Mouse (Mus musculus): ENCODE results near the gene Slc16a8.
"Not testable (repeated sequence)": the region's sequence is repeated elsewhere in the genome, so short reads cannot be mapped to it uniquely, and the experiment has no call there.

Slc16a8 gene

DNA sequence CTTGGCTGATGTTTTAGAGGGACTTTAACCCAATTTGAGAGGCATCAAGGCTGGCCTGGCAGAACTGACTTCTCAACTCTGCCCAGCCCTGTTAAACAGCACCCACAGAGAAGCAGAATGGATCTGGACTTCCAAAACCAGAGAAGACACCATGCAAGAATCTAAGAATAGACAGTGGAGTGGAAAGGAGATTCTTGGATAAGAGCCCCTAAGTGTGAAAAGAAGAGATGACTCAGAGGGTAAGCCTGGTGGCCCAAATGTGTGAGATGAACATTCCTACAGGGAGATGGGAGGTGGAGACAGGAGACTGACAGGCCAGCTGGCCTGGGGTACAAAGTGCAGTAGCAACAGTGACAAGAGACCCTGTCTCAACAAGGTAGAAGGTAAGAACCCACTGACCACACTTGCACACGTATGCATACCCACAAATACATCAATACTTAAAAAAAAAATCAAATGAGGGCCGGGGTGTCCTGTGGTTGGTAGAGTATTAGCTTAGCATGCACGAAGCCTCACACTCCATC lies 8.3 kb upstream of the Slc16a8 start:
- DNase-seq (ENCODE audit: low spot score in 2 of 2) = no peak

DNA sequence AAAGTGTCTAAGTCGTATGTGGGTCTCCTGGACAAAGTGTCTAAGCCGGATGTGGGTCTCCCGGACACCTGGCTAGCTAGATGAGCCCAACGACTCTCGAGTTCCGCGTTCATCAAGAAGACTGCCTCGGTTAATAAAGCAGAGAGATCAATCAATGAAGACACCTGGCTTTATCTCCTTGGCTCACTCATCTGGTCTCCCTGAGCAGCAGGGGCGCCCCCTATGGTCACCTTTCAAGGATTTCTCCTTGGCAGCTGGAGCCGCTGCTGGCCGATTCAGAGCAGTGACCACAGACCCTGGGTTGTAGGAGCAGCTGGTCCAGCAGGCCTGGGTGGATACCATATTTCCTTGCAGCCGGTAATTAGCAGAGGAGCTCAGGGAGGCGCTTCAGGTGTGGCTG lies 7.8 kb upstream of the Slc16a8 start:
- no peak for DNase-seq (ENCODE audit: low spot score in 2 of 2)

DNA sequence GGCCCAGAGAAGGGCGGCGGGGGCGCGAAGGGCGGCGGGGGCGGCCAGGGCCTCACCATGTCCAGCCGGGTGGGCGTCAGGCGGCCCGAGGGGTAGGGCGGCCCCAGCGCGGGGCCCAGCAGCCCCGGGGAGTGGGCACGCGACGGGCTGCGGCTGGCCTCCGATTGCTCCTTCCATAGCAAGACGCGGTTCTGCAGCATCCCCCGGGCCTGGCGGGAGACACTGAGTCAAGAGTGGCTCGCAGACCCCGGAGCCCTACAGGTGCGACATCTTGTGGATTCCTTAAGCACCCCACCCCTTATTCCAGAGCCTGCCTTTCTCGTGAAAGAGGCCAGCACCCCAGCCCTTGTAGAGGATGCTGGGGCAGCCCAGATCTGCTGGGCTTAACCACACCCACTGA lies 7.2 kb upstream of the Slc16a8 start:
- DNase-seq (ENCODE audit: low spot score in 2 of 2) = no peak

DNA sequence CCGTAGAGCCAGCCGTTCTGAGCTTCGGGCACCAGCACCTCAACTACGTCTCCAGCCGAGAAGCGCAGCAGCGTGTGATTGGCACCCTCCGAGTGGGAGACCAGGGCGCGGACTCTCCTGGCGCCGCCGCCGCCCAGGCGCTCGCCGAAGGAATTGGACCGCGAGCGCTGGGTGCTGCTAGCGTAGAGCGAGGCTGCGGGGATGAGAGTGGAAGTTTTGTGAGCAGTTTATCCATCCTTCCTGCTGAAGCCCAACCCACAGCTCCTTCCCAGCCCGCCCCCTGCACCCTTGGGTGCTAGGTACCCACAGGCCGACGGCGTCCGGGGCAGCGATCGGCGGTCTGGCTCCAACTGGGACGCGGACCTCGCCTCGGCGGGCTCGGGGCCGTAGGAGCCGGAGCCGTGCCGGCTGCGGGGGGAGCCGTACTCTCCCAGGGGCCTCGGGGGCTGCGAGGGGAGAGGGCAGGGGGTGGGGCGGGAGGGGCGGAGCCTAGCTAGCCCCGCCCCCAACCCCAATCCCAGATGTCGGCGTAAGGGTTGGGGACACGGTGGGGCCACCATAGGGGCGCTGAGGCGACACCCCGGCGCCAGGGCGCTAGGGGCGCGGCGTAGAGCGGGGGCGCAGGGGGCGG lies 6.6 kb upstream of the Slc16a8 start:
- DNase-seq (ENCODE audit: low spot score in 2 of 2) = peak in 1 of 2 experiments; percentile 20

DNA sequence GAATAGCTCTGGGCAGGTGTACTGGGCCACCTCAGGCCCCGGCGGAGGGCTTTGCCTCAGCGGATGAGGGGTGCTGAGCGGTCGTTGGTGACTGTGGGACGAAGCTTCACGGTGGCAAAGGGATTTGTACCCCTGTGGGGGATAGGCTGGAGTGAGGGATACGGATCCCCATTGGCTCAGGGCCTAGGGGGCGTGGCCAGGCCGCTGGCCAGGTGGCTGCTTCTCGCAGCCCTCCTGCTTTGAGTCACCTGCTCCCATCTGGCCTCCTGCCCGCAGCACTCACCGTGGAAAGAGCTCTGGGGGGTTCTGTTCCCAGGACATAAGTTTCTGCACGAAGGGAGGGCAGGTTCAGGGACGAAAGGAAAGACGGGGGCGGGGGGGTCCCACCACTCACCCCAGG lies 4.0 kb upstream of the Slc16a8 start:
- DNase-seq (ENCODE audit: low spot score in 2 of 2) = no peak

DNA sequence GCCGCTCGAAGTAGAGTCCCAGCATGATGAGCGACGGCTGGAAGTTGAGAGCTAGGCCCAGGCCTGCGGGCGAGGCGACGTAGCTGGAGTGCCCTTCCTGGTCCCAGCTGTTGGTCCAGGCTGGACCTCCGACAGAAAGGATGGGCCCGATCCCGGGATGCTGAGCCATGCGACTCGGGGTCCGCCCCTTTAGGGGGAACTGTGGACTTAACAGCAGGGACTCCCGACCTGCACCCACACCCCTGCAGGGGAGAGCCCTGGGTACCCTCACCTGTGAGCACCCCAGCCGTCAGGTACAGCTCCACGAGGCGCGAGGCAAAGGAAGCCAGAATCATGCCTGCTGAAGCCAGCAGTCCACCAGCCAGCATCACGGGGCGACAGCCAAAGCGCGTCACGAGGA lies 2.0 kb downstream of the Slc16a8 start:
- DNase-seq (ENCODE audit: low spot score in 2 of 2) = no peak

DNA sequence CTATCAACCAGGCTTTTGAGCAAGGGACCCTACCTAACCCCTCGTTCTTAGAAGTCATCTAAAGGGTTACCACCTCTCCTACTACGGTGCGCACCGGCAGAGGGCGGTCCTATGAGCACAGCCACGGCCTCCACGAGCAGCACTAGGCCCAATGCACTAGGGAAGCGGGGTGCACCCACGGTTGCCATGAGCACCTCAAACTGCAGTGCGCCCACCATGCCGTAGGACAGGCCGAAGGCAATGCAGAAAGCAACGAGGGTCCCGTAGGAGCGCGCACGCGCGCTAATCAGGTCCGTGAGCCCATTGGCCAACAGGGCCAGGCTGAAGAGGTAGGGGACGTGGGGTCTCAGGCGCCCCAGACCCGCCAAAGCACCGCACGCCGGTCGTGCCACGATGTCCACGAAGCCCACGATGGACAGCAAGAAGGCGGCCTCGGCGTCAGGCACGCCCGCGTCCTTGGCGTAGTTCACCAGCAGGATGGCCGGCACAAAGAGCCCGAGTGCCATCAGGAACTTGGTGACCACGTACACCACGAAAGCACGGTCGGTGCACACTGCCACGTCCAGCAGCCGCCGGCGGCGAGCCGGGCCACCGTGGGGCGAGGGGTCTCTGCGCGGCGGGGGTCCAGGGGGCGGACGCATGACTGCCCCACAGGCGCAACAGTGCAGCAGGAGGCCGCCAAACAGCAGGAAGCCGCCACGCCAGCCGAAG lies 2.6 kb downstream of the Slc16a8 start:
- DNase-seq (ENCODE audit: low spot score in 2 of 2) = no peak

DNA sequence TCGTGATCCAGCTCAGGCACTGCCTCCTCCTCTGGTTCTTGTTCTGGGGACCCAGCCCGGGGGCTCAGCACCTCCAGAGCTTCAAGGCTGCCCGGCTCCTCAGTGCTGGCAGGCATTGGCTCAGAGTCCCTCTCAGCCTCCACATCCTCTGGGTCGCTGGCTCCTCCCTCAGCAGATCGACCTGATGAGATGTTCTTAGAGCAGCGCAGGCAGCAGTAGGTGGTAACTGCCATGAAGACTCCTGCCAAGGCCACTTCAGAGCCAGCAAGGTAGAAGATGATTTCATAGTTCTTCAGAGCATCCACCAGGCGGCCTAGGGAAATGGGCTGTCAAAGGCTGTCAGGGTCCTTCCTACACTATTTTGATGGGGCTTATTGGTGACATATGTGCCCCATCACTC lies 3.4 kb downstream of the Slc16a8 start:
- DNase-seq (ENCODE audit: low spot score in 2 of 2) = no peak

DNA sequence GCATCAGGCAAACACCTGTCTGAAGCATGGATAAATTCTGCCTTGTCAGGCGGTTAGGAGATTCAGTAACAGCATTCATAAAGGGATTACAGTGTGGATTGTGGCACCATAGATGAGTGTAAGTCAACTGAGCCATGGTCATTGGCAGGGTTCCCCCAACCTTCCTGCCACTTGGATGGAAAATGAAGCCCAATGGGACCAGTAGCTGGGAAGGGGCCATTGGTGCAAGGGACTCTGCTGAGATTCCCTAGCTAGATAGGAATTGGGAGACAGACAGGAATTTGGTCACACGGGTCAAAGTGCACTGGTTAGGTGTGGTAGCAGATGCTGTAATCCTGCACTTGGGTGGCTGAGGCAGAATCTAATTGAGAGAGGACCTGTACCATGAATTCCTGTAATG lies 4.3 kb downstream of the Slc16a8 start:
- no peak for DNase-seq (ENCODE audit: low spot score in 2 of 2)

DNA sequence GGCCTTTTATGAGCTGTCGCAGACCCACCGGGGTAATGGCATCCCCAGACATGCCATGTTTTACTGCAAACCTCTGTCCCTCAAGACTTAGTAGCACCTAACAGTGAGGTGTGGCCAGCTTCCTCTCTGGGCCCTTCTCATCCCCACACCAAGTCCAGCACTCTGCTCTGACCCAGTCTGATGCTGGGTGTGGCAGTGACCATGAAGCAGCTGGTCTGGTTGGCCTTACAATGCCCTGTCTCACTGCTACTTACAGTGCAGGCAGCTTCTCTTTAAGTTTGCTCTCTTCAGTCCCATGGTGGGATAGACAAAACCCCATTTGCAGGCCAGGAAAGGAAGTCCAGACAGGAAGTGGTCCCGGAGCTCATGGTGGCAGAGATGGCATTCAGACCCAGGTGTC lies 9.2 kb downstream of the Slc16a8 start:
- no peak for DNase-seq (ENCODE audit: low spot score in 2 of 2)

DNA sequence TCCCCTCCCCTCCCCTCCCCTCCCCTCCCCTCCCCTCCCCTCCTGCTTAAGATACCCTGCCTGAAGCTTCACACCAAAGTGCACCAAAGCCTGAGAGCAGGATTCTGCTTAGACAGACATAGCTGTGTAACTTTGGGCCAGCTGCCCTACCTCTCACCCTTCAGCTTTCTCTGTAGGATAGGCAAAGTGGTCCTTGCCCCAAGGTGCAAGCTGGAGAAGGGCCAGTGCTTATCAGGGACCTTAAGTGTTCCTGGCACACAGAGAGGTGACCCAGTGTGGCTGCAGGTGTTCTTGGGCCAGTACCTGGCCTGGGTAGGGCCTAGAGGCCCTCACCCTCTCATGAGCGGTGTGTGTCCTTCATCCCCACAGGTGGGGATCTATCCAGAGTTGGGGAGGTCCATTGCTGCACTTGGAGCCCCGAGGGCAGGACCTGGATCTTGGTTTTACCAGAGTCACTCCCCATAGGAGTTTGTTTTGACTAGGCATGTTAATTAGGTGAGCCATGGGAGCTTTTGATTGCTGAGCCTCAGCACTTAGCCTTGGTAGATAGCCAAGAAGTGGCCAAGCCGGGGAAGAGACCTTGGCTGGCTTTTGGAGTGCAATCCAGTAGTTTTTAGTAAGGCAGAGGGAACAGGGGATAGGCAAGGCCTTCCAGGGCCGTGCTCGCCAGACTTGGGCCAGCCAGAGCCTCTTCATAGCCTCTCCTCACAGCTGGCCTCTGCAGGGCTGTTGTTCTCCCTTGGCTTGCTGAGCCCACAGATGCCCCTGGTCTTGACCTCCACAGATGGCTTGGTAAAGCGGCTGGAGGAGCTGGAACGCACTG lies 10.3 kb downstream of the Slc16a8 start:
- DNase-seq (ENCODE audit: low spot score in 2 of 2) = no peak

DNA sequence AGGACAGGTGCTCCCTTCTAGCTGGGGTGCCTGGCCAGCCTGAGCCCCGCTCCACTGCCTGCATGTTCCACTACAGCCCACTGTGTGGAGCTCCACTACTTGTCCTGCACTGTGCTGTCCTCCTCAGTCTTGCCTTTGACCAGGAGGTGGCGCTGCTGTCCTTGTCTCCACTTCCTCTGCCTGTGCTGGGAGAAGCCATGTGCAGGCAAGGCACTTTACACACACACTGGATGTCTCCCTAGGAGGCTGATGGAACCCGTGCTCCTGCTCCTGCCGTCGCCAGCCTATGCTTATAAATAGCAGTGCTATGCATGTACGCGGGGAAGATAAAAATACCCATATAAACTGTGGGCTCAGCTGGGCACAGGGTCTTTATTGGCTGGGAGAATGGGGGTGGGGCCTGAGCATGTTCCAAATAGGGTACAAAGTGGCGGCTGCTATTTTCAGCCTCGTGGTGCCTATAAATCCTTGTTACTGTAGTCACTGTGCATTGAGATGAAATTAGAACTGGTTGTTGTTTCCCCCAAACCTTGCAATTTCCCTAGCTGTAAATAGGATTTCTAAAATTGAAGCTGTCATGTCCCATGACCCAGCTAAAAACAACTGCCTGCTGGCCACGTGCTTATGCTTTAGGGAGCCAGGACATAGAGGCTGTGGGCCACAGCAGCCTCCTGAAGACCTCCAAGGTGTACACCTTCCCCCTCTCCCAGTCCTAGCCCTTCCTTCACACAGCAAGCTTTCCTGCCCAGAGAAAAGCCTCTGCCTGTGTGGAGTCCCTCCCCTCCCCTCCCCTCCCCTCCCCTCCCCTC lies 11.1 kb downstream of the Slc16a8 start:
- peak; percentile 98 to 99 for DNase-seq (ENCODE audit: low spot score in 2 of 2)

DNA sequence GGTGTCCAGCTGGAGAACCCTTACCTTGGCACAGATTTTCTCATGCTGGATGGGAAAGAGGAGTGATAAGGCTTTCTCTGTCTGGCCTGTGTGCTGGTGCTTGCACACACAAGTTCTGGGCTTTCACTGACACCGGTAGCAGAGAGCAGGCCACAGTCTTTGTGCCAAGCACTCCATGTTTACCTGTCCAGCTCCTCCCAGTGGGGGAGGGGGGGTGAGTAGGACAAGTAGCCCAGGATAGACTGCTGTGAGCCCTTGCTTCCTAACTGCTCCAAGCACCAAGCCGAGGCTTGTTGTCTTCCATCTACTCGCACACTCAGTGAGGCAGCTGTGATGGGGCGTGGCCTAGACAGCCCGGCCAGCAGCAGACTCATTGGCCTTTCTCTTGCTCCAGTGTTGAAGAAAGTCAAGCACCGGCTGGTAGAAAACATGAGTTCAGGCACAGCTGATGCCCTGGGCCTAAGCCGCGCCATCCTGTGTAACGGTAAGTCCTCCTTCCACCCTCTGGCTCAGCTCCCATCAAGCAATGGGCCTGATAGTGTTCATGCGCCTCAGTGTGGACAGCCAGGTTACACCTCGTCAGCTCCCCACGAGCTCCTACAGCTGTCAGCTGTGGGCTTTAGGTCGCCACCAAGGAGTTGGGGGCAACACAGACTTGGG lies 11.9 kb downstream of the Slc16a8 start:
- DNase-seq (ENCODE audit: low spot score in 2 of 2) = no peak

DNA sequence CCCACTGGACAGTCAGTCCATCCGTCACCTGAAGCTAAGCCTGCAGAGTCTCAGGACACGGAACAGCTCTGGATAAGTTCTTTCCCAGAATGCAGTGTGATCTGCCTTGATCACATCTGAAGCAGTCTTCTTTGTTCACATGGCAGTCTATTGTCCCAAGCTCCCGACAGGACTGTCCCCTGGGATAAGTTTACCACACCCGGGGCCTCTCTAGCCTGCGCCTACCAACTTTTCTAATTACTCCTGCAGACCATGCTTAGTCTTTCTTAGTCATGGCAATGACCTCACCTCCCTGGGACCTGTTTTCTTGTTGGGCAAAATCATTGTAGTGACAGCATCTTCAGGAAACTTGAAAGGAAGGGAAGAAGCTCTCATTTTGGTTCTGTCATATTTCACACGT lies 16.5 kb downstream of the Slc16a8 start:
- DNase-seq (ENCODE audit: low spot score in 2 of 2) = no peak

DNA sequence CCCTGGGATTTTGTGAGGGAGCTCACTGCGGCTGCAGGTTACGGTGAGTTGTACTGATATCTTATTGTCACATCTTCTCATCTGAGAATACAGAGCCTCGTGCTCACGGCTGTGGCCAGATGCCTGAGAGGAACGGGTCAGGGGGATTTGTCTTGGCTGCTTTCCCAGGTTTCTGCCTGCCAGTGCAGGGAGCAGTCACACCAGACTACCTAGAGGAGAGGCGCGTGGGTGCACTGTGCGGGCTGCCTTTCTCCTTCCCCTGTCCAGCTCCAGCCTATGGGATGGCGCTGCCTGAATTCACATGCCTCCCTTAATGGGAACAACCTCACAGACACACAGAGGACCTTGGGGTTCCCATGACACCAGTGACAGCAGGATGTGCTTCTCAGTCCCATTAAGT lies 19.3 kb downstream of the Slc16a8 start:
- no peak for DNase-seq (ENCODE audit: low spot score in 2 of 2)

DNA sequence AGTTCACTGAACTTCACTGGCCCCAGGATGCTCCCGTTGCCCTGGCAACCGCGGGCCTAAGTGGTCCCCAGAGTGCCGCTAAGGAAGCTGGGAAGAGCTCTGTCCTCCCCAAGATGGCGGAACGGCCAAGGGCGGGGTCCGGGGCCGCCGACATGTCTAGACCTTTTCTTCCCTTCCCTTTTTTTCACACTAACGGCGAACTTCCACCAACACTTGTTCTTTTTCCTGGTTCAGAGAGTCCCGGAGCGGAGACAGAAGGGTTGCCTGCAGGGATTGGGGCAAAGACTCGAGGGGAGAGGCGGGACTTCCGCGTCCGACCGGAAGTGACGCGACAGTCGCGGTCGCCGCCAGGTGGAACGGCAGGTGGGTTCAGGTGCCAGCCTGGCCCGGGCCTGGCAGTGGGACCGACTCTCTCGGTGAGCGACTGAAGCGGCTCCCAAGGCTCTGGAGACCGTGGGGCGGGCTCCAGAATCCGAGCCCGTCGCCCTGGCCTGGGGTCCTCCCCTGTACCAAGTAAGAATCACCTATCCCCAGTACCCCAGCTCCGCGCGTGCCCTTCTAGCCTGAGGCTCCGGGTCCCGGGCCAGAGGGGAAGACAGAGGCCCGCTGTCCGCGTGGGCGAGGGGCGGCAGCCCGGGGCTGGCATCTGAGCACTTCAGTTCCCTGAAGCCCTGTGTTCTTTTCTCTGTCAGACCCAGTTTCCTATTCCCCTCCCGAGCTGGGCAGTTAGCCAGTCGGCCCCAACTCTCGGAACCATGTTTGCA lies 25.3 kb downstream of the Slc16a8 start, which contains the start of the genes Pick1 and Gm49486:
Gene Pick1 (plus strand): TSS at position 116 of the 764 bp plus-strand sequence.
Gene Gm49486 (plus strand): TSS at position 334 of the 764 bp plus-strand sequence.
- DNase-seq (ENCODE audit: low spot score in 2 of 2) = peak; percentile 72 to 76

DNA sequence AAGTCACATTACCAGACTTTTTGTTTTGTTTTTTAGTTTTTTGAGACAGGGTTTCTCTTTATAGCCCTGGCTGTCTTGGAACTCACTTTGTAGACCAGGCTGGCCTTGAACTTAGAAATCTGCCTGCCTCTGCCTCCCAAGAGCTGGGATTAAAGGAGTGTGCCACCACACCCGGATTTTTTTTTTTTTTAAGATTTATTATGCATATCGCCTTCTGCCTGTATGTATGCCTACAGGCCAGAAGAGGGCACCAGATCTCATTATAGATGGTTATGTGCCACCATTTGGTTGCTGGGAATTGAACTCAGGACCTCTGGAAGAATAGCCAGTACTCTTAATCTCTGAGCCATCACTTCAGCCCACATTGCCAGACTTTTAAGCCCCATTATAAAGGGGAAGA lies 28.8 kb downstream of the Slc16a8 start:
- DNase-seq (ENCODE audit: low spot score in 2 of 2) = not testable (repeated sequence)

DNA sequence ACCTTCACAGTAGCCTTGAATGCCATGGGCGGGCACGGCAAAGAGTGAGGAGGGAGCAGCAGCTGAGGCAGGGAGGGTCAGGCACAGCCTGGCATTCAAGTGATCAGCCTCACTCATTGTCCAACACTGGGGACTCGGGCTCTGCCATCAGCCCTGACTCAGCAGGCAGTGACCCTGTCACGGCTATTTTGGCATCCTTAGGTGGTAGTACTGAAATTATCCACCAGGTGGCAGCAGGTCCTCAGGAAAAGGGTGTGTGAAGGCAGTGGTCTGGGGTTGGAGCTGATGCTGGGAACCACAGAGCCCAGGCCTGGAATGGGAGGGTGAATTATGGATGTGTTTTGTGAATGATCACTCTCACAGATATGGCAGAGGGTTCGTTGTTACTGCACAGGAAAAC lies 29.9 kb downstream of the Slc16a8 start:
- peak; percentile 70 to 77 for DNase-seq (ENCODE audit: low spot score in 2 of 2)

DNA sequence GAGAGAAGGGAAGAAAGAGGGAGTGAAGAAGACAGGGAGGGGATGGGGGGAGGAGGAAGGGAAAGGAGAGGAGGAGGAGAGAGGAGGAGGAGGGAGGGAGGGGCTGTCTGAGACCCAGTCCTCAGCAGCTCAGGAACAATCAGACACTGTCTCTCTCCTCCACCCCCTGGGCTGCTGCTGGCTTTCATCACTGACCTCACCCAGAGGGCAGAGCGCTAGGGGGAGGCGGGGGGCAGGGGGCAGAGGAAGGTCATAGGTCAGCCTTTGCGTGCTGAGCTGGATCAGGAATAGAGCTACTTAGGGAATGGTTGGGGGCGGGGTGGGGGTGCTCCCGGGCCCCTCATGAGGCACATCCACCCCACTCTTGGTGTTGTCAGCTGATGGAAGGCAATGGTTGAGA lies 30.9 kb downstream of the Slc16a8 start:
- no peak for DNase-seq (ENCODE audit: low spot score in 2 of 2)

DNA sequence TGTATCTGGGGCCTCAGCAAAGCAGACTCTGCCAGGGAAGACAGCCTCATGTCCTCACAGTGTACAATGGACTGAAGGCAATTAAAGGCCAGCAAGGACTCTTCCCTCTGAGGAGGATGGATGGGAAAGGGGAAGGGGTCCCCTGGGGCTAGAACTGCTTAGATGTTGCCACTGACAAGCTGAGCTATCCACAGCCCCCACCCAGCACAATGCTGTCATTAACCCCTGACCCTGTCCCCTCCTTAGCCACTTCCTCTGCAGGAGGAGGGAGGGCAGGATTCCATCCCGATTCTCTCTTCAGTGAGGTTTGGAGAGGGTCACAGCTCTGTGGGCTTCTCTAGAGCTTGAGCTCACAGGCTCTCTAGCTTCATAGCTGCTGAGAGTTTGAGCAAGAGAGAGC lies 35.0 kb downstream of the Slc16a8 start:
- DNase-seq (ENCODE audit: low spot score in 2 of 2) = no peak
